Mouse (Mus musculus): ENCODE measurements around the gene Ptprt.

DNA sequence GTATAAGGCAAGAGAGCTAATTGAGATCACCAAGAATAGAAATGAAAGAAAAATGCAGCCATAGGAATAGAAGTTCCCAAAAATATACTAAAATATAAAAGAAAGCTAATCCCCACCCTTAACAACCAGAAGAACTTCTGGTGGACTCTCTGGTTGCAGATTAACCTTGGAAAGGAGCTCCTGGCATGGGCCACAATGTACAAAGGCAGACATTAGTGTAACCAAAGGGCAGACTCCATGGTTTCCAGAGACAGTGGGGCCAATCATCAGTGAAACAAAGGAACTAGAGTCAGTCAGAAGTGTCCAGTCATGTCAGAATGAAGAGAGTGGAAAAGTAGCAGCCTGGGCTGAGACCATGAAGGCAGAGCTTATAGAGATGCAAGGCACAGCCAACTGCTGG is 440.4 kb downstream of the Ptprt start:
- no peak for TF ChIP-seq CTCF (IDR thresholded peaks at IDR 0.05; ENCODE audit: low read depth, low read length)
- TF ChIP-seq POLR2A (IDR thresholded peaks at IDR 0.05; ENCODE audit: borderline replicate concordance, low read depth, low read length): no peak
